Mouse (Mus musculus) embryonic facial prominence, embryonic 14.5 days (tissue): ENCODE measurements around the gene 5730480H06Rik. TPM values are rescaled to one million over a fixed set of nuclear protein-coding genes. Genes with fewer than 3 reads are reported as not detected.

ENCODE experiments used
- ATAC-seq: fragments of 200-750 bp; cut with Nextera tagmentation; 2 replicates; pipeline ENCODE4 v1.8.0; 2017; ENCODE audit warnings: low read depth, moderate number of reproducible peaks, moderate TSS enrichment
- DNase-seq: peaks from one replicate; pipeline ENCODE4 v3.0.0-alpha.2; 2015; ENCODE audit warnings: low spot score
- H3K27ac ChIP-seq: fragments of 300-500 bp; sonication (generic); replicated peaks from 2 replicates; pipeline ENCODE4 v1.5.1; 2014; ENCODE audit warnings: low read depth, mild to moderate bottlenecking, low read length, moderate library complexity
- H3K27me3 ChIP-seq: fragments of 300-500 bp; sonication (generic); replicated peaks from 2 replicates; pipeline ENCODE4 v1.6.1; 2014; ENCODE audit warnings: low read length; ENCODE audit not compliant: control insufficient read depth, insufficient read depth
- H3K36me3 ChIP-seq: fragments of 300-500 bp; sonication (generic); 2 replicates; pipeline ENCODE4 v1.6.1; 2014; ENCODE audit warnings: low read length, mixed read lengths; ENCODE audit not compliant: control insufficient read depth, insufficient read depth
- H3K4me1 ChIP-seq: fragments of 300-500 bp; sonication (generic); 2 replicates; pipeline ENCODE4 v1.6.1; 2014; ENCODE audit warnings: antibody characterized with exemption, low read length; ENCODE audit not compliant: control insufficient read depth, insufficient read depth
- H3K4me2 ChIP-seq: fragments of 300-500 bp; sonication (generic); 2 replicates; pipeline ENCODE4 v1.6.1; 2014; ENCODE audit warnings: low read depth, mild to moderate bottlenecking, low read length, moderate library complexity, mixed read lengths
- H3K4me3 ChIP-seq: fragments of 300-500 bp; sonication (generic); 2 replicates; pipeline ENCODE4 v1.5.1; 2014; ENCODE audit warnings: low read depth, mild to moderate bottlenecking, low read length
- H3K9ac ChIP-seq: fragments of 300-500 bp; sonication (generic); 2 replicates; pipeline ENCODE4 v1.6.1; 2014; ENCODE audit warnings: low read depth, mild to moderate bottlenecking, low read length, moderate library complexity, mixed read lengths
- H3K9me3 ChIP-seq: fragments of 300-500 bp; sonication (generic); 2 replicates; pipeline ENCODE4 v1.6.1; 2016; ENCODE audit warnings: low read length; ENCODE audit not compliant: control insufficient read depth
- WGBS: fragments of 180-500 bp; shearing (Covaris S2); extraction: QIAGEN DNeasy Blood & Tissue Kit; methylation state at CpG from one replicate; pipeline ENCODE4 v1.1.7; 2014; 5-methylcytosine and 5-hydroxymethylcytosine counted together
- polyA plus RNA-seq: library from polyadenylated mRNA; unstranded; fragments of >200 nt; fragmentation: Nextera tagmentation; extraction: Ambion mirVana; gene quantifications from 2 replicates; pipeline ENCODE4 v1.2.1, GENCODE M21; 2014

The 5730480H06Rik gene
- polyA plus RNA-seq, result 23.2 and 24.2 TPM in 2 replicates

DNA sequence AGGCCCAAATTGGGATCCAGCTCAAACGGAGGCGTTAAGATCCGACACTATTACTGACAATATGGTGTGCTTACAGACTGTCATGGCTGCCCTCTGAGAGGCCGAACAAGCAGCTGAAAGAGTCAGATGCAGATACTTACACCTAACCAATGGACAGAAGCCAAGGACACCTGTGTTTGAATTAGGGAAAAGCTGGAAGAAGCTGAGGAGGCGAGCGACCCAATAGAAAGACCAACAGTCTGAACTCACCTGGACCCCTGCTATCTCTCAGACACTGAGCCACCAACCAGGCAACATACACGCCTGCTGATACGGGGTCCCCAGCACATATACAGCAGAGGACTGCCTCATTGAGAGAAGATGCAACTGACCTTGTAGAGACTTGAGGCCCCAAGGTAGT is at the start of gene 5730480H06Rik:
Gene 5730480H06Rik, plus strand, starts transcription at position 301 of the 400 bp plus-strand sequence.
- Histone ChIP-seq H3K4me1 (no peaks in the 10 kb centered on the region), H3K4me2 (no peak within 1 kb of the TSS), H3K27ac (no peak within 1 kb of the TSS), H3K36me3 (no peaks in the 10 kb centered on the region), H3K9me3 (no peaks in the 10 kb centered on the region), H3K9ac (no peak within 1 kb of the TSS), H3K4me3 (no peak within 1 kb of the TSS), H3K27me3 (no peaks in the 10 kb centered on the region)
- DNase-seq, result no peak
- ATAC-seq, result no peak
- 92% methylated on average over 8 of the region's 8 CpGs for WGBS

DNA sequence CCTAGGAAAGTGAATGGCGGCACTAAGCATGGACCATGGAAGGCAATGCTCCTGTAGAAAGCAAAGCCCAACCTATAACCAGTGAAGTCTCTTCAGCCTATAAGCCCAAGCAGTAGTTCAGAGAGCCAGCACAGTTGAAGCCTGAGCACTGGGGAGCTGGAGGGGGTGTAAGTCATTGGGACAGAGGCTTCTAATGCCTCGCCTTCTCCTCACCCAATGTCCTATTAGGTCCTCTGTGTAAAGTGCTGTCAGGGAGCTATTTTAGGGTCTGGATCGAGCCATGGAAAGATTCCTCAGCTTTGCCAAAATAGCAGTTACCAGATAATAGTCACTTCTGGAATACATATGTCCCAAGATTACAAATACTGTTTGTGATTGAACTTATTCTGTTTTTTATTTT is 26.6 kb upstream of the 5730480H06Rik start:
- no peaks in the 10 kb centered on the region for H3K27me3 ChIP-seq
- no peak overlapping the region for H3K9ac ChIP-seq
- no peak overlapping the region for H3K27ac ChIP-seq
- H3K4me1 ChIP-seq, result no peaks in the 10 kb centered on the region
- 95% methylated on average over 3 of the region's 3 CpGs for WGBS
- no peaks in the 10 kb centered on the region for H3K9me3 ChIP-seq
- no peak overlapping the region for H3K4me2 ChIP-seq
- DNase-seq (no peak), ATAC-seq (no peak)
- no peak overlapping the region for H3K4me3 ChIP-seq
- H3K36me3 ChIP-seq, result peaks cover 20% of the 10 kb centered on the region; the same call in 1 of the 2 replicates

DNA sequence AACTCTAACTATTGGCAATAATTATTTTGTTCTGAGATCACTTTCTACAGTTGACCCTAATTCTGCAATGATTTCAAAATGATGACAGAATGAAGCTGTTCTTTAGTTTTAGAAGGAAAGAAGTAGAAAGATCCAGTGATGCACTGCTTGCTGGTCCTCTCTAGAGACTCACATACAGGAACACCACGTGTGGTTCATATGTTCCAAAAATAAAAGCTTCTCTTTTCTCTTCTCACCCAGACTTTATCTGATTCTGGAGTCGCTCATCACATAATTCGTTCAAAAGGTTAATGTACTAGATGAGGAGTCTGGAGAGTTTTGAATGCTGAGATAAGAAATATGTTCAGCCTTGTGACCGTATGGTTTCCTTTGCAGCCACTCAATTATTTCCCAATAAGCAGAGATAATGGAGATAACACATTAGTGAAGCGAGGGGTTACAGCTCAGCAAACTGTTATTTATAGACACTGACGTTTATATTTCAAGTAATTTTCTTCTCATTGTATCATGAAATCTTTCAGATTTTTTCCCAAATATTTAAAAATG is 12.6 kb upstream of the 5730480H06Rik start:
- Histone ChIP-seq H3K27me3 (no peaks in the 10 kb centered on the region), H3K4me2 (no peak overlapping the region), H3K36me3 (no peaks in the 10 kb centered on the region), H3K4me3 (no peak overlapping the region), H3K4me1 (no peaks in the 10 kb centered on the region), H3K9ac (no peak overlapping the region), H3K9me3 (no peaks in the 10 kb centered on the region), H3K27ac (no peak overlapping the region)
- 78% methylated on average over 6 of the region's 6 CpGs for WGBS
- ATAC-seq (no peak), DNase-seq (no peak)

DNA sequence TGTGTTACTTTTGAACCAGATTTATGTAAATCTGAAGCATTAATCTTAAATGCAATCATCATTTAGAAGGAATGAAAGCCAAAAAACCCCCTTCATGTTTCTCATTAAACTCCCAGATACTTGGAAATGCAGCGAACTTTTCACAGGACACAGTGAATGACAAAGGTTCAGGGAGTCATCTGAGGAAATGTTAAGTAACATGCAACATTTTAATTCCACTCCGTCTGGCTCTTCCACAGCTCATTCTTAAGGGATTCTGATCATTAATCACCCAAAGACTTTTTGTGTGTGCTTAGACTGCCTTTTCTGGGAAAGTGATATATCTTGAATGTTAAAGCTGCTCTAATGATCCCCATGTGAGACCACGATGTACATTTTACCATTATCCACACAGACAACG is 7.2 kb upstream of the 5730480H06Rik start:
- Histone ChIP-seq H3K27ac (no peak overlapping the region), H3K9me3 (no peaks in the 10 kb centered on the region), H3K4me3 (no peak overlapping the region), H3K4me2 (no peak overlapping the region), H3K9ac (no peak overlapping the region), H3K27me3 (no peaks in the 10 kb centered on the region), H3K4me1 (no peaks in the 10 kb centered on the region), H3K36me3 (no peaks in the 10 kb centered on the region)
- 63% methylated on average over 4 of the region's 4 CpGs for WGBS
- DNase-seq, result peak; percentile 10
- no peak for ATAC-seq

DNA sequence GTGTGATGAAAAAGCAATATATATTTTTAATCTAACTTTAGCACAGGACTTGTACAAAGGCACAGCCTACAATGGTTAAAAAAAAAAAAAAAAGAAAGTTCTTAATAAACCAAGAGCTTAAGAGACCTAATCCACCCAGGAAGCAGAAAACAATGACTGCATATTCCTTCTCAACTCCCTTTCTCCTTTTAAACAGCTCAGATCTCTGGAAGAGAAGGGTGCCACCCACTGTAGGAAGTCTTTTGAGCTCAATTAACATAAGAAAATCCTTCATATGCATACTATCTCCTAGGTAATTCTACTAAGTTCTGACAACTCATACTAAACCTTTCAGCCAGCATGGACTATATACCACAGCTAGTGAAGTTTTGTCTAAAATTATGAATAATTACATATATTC is 1.5 kb upstream of the 5730480H06Rik start:
- DNase-seq (no peak), ATAC-seq (no peak)
- Histone ChIP-seq H3K4me2 (no peak overlapping the region), H3K9ac (no peak overlapping the region), H3K36me3 (no peaks in the 10 kb centered on the region), H3K27ac (no peak overlapping the region), H3K4me3 (no peak overlapping the region), H3K9me3 (no peaks in the 10 kb centered on the region), H3K27me3 (no peaks in the 10 kb centered on the region), H3K4me1 (no peaks in the 10 kb centered on the region)

DNA sequence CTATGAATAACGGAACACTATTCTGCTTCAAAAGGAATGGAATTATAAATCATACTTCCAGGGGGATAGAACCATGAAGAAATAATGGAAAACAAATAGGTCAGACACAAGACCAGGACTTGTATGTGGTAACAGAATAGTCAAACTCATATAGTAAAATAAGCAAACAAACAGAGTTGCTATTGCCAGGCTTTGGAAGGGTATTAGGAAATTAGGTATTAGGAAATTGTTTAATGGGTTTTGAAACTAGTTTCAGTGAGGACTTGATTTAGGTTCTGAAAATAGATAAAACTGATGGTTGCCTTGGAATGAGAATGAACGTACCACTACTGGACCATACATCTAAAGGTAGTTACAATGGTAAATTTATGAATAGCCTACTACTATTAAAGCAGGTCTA is 2.0 kb downstream of the 5730480H06Rik start:
- Histone ChIP-seq H3K4me1 (no peaks in the 10 kb centered on the region), H3K27me3 (no peaks in the 10 kb centered on the region), H3K9ac (no peak overlapping the region), H3K9me3 (no peaks in the 10 kb centered on the region), H3K27ac (no peak overlapping the region), H3K4me2 (no peak overlapping the region), H3K4me3 (no peak overlapping the region), H3K36me3 (no peaks in the 10 kb centered on the region)
- DNase-seq (no peak), ATAC-seq (no peak)
- 89% methylated on average over 2 of the region's 2 CpGs for WGBS

DNA sequence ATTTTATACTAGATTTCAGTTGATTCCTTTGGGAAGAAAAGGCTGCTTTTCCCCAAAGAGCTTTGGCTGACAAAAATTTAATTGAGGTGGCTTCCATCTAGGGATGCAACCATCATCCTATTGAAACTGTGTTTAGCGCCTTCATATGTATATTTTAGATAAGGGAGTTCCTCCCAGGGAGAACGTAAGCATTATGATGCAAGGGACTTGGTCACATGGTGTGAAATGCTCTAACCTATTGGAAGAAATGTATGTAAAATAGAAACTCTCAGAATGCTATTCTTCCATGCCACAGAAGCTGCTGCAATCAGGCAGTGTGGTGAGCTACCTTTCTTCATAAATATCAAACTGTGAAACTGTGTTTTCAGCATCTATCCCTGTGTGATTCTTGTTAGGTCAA is 3.1 kb downstream of the 5730480H06Rik start:
- Histone ChIP-seq H3K9me3 (no peaks in the 10 kb centered on the region), H3K36me3 (no peaks in the 10 kb centered on the region), H3K27ac (no peak overlapping the region), H3K4me2 (no peak overlapping the region), H3K27me3 (no peaks in the 10 kb centered on the region), H3K4me1 (no peaks in the 10 kb centered on the region), H3K4me3 (no peak overlapping the region), H3K9ac (no peak overlapping the region)
- ATAC-seq (no peak), DNase-seq (no peak)
- WGBS, result 88% methylated on average over 2 of the region's 2 CpGs

DNA sequence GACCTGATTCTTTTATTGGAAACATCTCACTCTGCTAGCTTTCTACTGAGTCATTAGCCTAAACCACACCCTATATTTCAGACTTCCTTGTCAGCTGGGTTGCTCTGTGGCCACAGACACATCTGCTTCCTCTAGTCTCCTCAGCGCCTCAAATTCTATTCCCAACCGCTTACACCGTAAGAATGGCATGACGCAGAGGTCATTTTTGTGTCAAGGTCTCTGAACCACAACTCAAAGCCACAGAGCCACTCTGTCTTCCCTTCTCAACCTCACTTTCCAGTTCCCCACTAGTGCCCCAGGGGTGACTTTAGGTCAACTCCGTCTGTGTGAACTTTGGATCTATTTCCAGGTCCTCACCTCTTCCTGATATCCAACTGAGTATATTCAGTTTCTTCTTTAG is 3.7 kb downstream of the 5730480H06Rik start:
- Histone ChIP-seq H3K9ac (no peak overlapping the region), H3K27me3 (no peaks in the 10 kb centered on the region), H3K9me3 (no peaks in the 10 kb centered on the region), H3K27ac (no peak overlapping the region), H3K4me3 (no peak overlapping the region), H3K4me1 (no peaks in the 10 kb centered on the region), H3K36me3 (no peaks in the 10 kb centered on the region), H3K4me2 (no peak overlapping the region)
- 51% methylated on average over 5 of the region's 5 CpGs for WGBS
- no peak for ATAC-seq
- no peak for DNase-seq

DNA sequence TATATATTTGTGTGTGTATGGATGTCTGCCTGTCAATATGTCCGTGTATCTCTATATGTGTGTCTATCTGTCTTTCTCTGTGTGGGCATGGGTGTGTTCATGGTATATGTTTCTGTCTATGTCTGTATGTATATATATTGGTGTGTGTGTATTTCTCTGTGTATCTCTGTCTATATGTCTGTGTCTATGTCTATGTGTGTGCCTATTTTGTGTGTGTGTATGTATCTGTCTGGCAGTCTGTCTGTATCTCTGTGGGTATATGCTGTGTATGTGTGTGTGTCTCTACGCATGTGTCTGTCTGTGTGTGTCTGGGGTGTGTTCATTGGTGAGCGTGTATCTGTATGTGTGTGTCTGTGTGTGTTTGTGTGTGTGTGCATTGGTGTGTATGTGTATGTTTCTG is 5.7 kb downstream of the 5730480H06Rik start:
- Histone ChIP-seq H3K4me1 (no peaks in the 10 kb centered on the region), H3K9ac (no peak overlapping the region), H3K27ac (no peak overlapping the region), H3K9me3 (no peaks in the 10 kb centered on the region), H3K27me3 (no peaks in the 10 kb centered on the region), H3K4me3 (no peak overlapping the region), H3K36me3 (no peaks in the 10 kb centered on the region), H3K4me2 (no peak overlapping the region)
- DNase-seq, result no peak
- ATAC-seq, result no peak
- 91% methylated on average over 3 of the region's 3 CpGs for WGBS
